Comparison of ENCODE assay signal across 21 mouse cellular contexts in genomic region chr2:3682699-3683098, GRCm38 (mm10).
DNase-seq lines count a peak whose midpoint lies in the region; ATAC-seq and TF ChIP-seq lines count a peak whose summit lies in the region.
"Had no signal": no experiment of that assay in that cellular context is flagged by ENCODE, and none has a peak within 500 bp of the region (broad histone marks: within the 10 kb centered on the region; RNA-seq: fewer than 3 reads in every experiment).

No protein-coding gene starts in this region.

- TF ChIP-seq CTCF in liver, postnatal 0 days (IDR thresholded peaks at IDR 0.05; ENCODE audit: low read depth) = no peak

- no peaks in the 10 kb centered on the region for H3K9me3 ChIP-seq in hindbrain, embryonic 11.5 days (ENCODE audit: control insufficient read depth, low read length)
- no peaks in the 10 kb centered on the region for H3K9me3 ChIP-seq in hindbrain, embryonic 10.5 days
- H3K9me3 ChIP-seq in liver, postnatal 0 days (ENCODE audit: low read length) = no peaks in the 10 kb centered on the region
- no peaks in the 10 kb centered on the region for H3K9me3 ChIP-seq in liver, embryonic 11.5 days (ENCODE audit: control insufficient read depth, low read length)
- H3K9me3 ChIP-seq: embryonic facial prominence, embryonic 12.5 days; forebrain, embryonic 15.5 days; heart, embryonic 10.5 days had no signal

- H3K27me3 ChIP-seq in hindbrain, embryonic 11.5 days (ENCODE audit: control insufficient read depth, insufficient read depth, low read length) = no peaks in the 10 kb centered on the region
- H3K27me3 ChIP-seq in hindbrain, embryonic 10.5 days (ENCODE audit: insufficient read depth, poor library complexity, severe bottlenecking) = no peaks in the 10 kb centered on the region
- H3K27me3 ChIP-seq in liver, postnatal 0 days (ENCODE audit: insufficient read depth, low read length) = no peaks in the 10 kb centered on the region
- no peaks in the 10 kb centered on the region for H3K27me3 ChIP-seq in liver, embryonic 11.5 days (replicated peaks; ENCODE audit: control insufficient read depth, insufficient read depth, low read length)
- H3K27me3 ChIP-seq: CH12.LX; embryonic facial prominence, embryonic 12.5 days; forebrain, embryonic 15.5 days; Patski had no signal

- peak; percentile 43; the same call in 1 of the 2 replicates for ATAC-seq in hindbrain, embryonic 11.5 days (ENCODE audit: low FRiP score)
- ATAC-seq in liver, postnatal 0 days = peak; percentile 19; the same call in 1 of the 2 replicates
- no peak for ATAC-seq in liver, embryonic 11.5 days (replicated peaks; ENCODE audit: low FRiP score)
- ATAC-seq: activated CD4-positive, CD25-positive, alpha-beta regulatory T cell, adult 4 months; forebrain, embryonic 15.5 days; inflammation-experienced regulatory T-cells, adult 6 months; Patski had no signal

- no peak overlapping the region for H3K4me2 ChIP-seq in hindbrain, embryonic 11.5 days (replicated peaks; ENCODE audit: low read depth, low read length)
- no peak overlapping the region for H3K4me2 ChIP-seq in liver, postnatal 0 days (ENCODE audit: low read depth, low read length)
- H3K4me2 ChIP-seq in liver, embryonic 11.5 days = no peak overlapping the region
- H3K4me2 ChIP-seq: embryonic facial prominence, embryonic 12.5 days had no signal

- TF ChIP-seq EP300 in liver, postnatal 0 days (IDR thresholded peaks at IDR 0.05; ENCODE audit: low read depth) = no peak

- 57% methylated on average over 4 of the region's 4 CpGs for WGBS in hindbrain, embryonic 11.5 days
- 74% methylated on average over 4 of the region's 4 CpGs for WGBS in hindbrain, embryonic 10.5 days
- 62% methylated on average over 4 of the region's 4 CpGs for WGBS in liver, postnatal 0 days (ENCODE audit: insufficient replicate concordance)
- 46% methylated on average over 4 of the region's 4 CpGs for WGBS in liver, embryonic 11.5 days

- H3K9ac ChIP-seq in hindbrain, embryonic 11.5 days (ENCODE audit: low read depth, low read length) = no peak overlapping the region
- H3K9ac ChIP-seq in liver, postnatal 0 days (replicated peaks) = no peak overlapping the region
- H3K9ac ChIP-seq in liver, embryonic 11.5 days (ENCODE audit: low read depth, low read length) = no peak overlapping the region
- H3K9ac ChIP-seq: embryonic facial prominence, embryonic 12.5 days; forebrain, embryonic 15.5 days had no signal

- peaks cover 2% of the 10 kb centered on the region; the same call in 1 of the 2 replicates for H3K4me1 ChIP-seq in hindbrain, embryonic 11.5 days (replicated peaks; ENCODE audit: control insufficient read depth, insufficient read depth, low read length)
- H3K4me1 ChIP-seq in hindbrain, embryonic 10.5 days (replicated peaks) = peaks cover 18% of the 10 kb centered on the region
- H3K4me1 ChIP-seq in liver, postnatal 0 days (ENCODE audit: insufficient read depth) = no peaks in the 10 kb centered on the region
- no peaks in the 10 kb centered on the region for H3K4me1 ChIP-seq in liver, embryonic 11.5 days (replicated peaks; ENCODE audit: control insufficient read depth, insufficient read depth, low read length)

- no peak for DNase-seq in hindbrain, embryonic 11.5 days (ENCODE audit: low spot score)
- DNase-seq in hindbrain, embryonic 10.5 days (ENCODE audit: low spot score) = no peak
- no peak for DNase-seq in liver, postnatal 0 days
- no peak for DNase-seq in liver, embryonic 11.5 days (ENCODE audit: low spot score)
- DNase-seq in retina, postnatal 1 day = peak; percentile 34
- no peak for DNase-seq in retina, embryonic 14.5 days (ENCODE audit: low spot score)
- DNase-seq: adrenal gland, postnatal 14 days; cerebellum, adult 11-12 months; cerebellum, adult 9-10 months; cerebellum, postnatal 36 days; gastrocnemius, postnatal 36 days; heart, adult 18-20 months; heart, postnatal 10 days; heart, postnatal 4 days had no signal

- no peaks in the 10 kb centered on the region for H3K36me3 ChIP-seq in hindbrain, embryonic 11.5 days (ENCODE audit: control insufficient read depth, insufficient read depth, low read length)
- H3K36me3 ChIP-seq in hindbrain, embryonic 10.5 days = no peaks in the 10 kb centered on the region
- H3K36me3 ChIP-seq in liver, postnatal 0 days (replicated peaks; ENCODE audit: insufficient read depth, low read length) = no peaks in the 10 kb centered on the region
- no peaks in the 10 kb centered on the region for H3K36me3 ChIP-seq in liver, embryonic 11.5 days (ENCODE audit: control insufficient read depth, insufficient read depth, low read length)
- H3K36me3 ChIP-seq: embryonic facial prominence, embryonic 12.5 days; forebrain, embryonic 15.5 days; heart, embryonic 10.5 days had no signal

- no peak overlapping the region for H3K4me3 ChIP-seq in hindbrain, embryonic 11.5 days (ENCODE audit: low read depth, low read length)
- H3K4me3 ChIP-seq in hindbrain, embryonic 10.5 days = no peak overlapping the region
- no peak overlapping the region for H3K4me3 ChIP-seq in liver, postnatal 0 days (ENCODE audit: low read depth, low read length)
- no peak overlapping the region for H3K4me3 ChIP-seq in liver, embryonic 11.5 days (ENCODE audit: low read depth, low read length)
- H3K4me3 ChIP-seq: embryonic facial prominence, embryonic 12.5 days; forebrain, embryonic 15.5 days; heart, embryonic 10.5 days had no signal

- no peak overlapping the region for H3K27ac ChIP-seq in hindbrain, embryonic 11.5 days (ENCODE audit: low read depth, low read length)
- H3K27ac ChIP-seq in hindbrain, embryonic 10.5 days = no peak overlapping the region
- no peak overlapping the region for H3K27ac ChIP-seq in liver, postnatal 0 days (ENCODE audit: low read depth)
- H3K27ac ChIP-seq in liver, embryonic 11.5 days (ENCODE audit: low read depth, low read length) = no peak overlapping the region
- H3K27ac ChIP-seq: embryonic facial prominence, embryonic 12.5 days; heart, embryonic 10.5 days had no signal
